Mouse (Mus musculus): ENCODE results near the gene Micall1.

Micall1 gene

DNA sequence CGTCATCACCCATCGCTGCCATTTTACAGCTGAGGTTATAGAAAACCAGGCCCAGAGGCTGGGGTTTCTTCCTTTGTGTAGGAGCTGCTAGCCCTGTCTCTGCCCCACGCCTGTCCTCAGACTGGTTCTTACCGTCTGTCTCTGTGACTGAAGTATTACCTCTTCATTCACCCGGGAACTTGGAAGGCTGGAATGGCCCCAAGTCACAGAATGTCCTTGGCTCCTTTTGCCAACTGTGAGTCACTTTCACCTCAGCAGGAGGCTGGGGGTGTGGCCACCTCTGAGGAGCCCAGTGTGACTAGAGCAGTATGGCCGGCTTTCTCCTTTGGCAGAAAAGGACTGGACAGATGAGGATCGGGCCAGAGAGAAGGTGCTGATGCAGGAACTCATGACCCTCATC is 22.7 kb downstream of the Micall1 start:
- no peak for DNase-seq

- DNase-seq = no peak
Observed at GRCm38 (mm10) chr15:79133191-79133661, 24.5 kb downstream of the Micall1 start.

- no peak for DNase-seq
Observed at GRCm38 (mm10) chr15:79134496-79135270, 26.0 kb downstream of the Micall1 start.

DNA sequence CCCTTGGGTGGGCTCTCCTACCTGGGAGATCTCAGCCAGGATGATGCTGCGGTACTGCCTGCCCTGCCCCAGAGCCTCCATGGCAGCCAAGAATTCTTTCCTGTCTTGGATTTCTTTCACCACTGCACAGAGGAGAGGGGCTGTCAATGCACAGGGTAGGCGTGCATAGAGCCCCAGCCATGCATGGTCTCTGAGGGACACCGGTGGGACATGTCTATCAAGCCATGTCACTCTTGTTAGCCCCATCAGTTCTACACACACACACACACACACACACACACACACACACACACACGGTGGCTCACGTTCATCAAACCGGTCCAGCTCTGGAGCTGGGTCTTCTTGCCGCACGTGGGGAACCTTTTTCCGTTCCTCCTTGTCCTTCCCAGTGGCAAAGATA is 26.6 kb downstream of the Micall1 start:
- no peak for DNase-seq

DNA sequence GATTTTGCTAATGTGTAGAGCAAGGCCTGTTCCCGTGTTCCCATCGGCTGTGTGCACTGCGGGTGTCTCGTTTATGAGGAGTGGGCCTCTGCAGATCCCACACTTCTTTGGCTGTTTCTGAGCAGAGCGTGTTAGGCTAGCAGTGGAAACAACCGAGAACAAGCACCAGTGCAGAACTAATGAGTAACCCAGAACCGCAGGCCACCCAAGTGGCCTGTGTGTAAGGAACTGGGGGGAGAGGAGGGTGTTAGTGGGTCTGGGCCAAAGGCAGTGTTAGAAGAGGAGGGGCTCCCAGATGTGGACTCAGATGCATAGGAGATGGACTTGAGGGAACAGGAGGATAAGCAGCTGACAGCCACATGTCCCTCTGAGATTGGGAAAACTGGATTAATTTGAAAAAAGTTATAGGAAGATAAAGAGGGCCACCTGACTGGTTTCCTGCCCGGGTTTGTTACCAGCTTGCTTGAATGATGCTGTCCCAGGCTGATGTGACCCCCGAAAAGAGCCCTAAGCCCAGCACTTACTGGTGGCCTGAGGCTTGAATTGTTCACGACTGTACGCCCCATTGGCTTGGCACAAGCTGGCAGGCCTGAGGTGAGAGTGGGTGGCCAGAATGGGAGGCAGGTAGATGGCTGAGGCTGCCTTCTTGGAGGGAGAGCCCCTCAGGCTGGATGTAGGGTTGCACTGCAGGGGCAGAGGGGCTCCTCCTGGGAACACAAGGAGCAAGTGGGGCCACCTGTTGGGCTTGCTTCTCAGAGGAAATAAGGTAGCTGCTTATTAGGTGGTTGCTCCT is 27.3 kb downstream of the Micall1 start:
- no peak for DNase-seq

- DNase-seq = no peak
Observed at GRCm38 (mm10) chr15:79139640-79140039, 30.9 kb downstream of the Micall1 start.

GRCm38 (mm10) chr15:79140866-79141565 is 32.3 kb downstream of the Micall1 start, which contains the start of the genes Polr2f and 1700088E04Rik:
Gene Polr2f (plus strand): TSS chr15:79141009.
Gene 1700088E04Rik (minus strand): TSS chr15:79141253.
- peak; percentile 95 for DNase-seq

DNA sequence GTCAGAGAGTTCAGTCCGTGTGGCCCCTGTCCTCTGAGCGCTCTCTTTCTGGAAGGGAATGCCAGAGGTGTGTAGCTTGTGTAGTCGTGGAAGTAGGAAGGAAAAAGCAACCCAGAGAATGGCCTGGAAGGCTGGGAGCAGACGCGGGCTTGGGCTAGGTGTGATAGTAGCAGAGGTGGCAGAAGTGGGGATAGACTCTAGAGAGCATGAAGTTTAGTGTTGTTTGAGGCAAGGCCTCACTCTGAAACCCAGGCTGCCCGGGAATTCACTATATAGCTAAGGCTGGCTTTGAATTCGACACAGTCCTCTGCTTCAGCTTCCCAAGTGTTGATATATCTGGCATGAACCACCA is 32.8 kb downstream of the Micall1 start:
- no peak for DNase-seq

GRCm38 (mm10) chr15:79143316-79143715 is 34.6 kb downstream of the Micall1 start:
- no peak for DNase-seq

- DNase-seq = no peak
Observed at GRCm38 (mm10) chr15:79144021-79144420, 35.3 kb downstream of the Micall1 start.

- DNase-seq = no peak
Observed at GRCm38 (mm10) chr15:79145522-79145921, 36.8 kb downstream of the Micall1 start.

DNA sequence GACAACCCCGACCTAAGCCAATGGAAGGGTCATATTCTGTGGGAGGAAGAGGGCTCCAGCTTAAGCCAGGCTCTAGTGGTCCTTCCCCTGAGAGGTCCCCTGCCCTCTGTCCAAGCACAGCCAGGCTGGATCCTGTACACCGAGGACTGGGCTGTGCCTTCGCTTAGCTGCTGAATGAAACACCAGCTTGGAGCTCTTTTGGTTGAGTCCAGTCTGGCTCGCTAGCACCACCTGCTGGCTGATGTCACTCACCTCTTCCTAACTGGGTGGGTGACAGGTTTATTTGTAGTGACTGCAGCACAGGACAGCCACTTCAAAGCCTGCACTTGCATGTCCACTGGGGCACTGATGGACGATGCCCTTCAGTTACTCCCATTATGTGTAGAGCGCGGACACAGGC is 39.8 kb downstream of the Micall1 start:
- DNase-seq = peak; percentile 75

- no peak for DNase-seq
Observed at GRCm38 (mm10) chr15:79151881-79152280, 43.2 kb downstream of the Micall1 start.

- DNase-seq = no peak
Observed at GRCm38 (mm10) chr15:79152709-79153108, 44.0 kb downstream of the Micall1 start.

DNA sequence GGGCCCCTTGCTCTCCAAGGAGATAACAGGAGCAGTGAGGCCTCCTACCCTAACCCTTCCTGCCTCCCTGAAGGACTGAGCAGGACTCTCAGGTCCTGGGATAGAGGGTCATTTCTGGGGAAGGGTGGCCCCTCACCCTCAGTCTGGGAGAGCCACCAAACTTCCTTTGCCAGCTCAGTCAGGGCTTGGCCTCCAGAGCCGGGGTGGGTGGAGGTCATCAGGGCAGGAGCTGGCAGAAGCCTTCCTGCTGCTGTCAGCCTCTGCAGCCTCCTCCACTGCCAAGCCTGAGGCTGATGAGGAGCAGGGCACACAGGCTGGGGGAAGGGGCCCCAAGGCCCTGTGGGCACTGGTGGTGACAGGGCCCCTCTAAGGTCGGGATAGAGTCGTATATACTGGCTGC is 46.9 kb downstream of the Micall1 start:
- DNase-seq = no peak

- no peak for DNase-seq
Observed at GRCm38 (mm10) chr15:79162301-79162700, 53.6 kb downstream of the Micall1 start.

- DNase-seq = no peak
Observed at GRCm38 (mm10) chr15:79162822-79163221, 54.1 kb downstream of the Micall1 start.

- no peak for DNase-seq
Observed at GRCm38 (mm10) chr15:79164251-79164650, 55.6 kb downstream of the Micall1 start.

DNA sequence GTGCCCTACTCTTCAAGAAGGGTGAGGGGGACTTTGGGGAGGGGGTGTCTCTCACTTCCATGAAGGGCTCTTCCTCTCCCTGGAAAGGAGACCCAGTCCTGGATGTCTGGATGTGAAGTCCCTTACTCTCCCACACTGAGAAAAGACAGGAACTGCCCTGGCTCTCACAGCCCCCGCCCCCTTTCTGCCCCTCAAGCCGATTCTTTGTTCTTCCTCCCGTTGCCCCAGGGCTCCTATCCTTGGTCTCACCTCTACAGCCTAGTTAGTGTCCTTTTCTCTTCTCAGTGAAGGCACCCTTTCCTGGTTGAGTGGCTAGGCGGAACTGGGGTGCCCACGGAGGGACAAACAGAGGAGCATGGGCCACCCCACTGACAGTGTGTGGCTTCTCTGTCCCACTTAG is 56.4 kb downstream of the Micall1 start, which contains the start of gene Sox10:
Sox10 (minus strand) TSS at position 101 of the 400 bp plus-strand sequence.
- DNase-seq = no peak

GRCm38 (mm10) chr15:79166712-79167111 is 58.0 kb downstream of the Micall1 start:
- DNase-seq = no peak

GRCm38 (mm10) chr15:79176905-79177304 is 68.2 kb downstream of the Micall1 start:
- no peak for DNase-seq

DNA sequence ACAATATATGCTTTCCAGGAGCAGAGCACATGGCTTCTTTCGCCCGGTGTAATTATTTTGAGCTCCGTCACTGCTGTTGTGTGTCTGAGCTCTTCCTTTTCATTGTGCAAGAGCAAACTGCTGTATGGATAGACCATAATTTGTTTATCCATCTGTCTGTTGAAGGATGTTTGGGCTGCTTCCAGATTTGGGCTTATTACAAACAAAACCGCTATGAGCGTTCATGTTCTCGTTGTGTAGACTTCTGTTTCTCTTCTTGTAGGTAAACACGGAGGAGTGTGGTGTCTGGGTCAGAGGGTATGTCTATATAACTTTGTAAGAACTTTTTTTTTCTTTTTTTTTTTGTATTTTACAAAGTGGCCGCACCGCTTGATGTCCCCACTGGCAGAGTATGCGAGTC is 76.5 kb downstream of the Micall1 start:
- DNase-seq = no peak

Measured in thymus, postnatal 25 days (tissue).